In the genomic region with DNA sequence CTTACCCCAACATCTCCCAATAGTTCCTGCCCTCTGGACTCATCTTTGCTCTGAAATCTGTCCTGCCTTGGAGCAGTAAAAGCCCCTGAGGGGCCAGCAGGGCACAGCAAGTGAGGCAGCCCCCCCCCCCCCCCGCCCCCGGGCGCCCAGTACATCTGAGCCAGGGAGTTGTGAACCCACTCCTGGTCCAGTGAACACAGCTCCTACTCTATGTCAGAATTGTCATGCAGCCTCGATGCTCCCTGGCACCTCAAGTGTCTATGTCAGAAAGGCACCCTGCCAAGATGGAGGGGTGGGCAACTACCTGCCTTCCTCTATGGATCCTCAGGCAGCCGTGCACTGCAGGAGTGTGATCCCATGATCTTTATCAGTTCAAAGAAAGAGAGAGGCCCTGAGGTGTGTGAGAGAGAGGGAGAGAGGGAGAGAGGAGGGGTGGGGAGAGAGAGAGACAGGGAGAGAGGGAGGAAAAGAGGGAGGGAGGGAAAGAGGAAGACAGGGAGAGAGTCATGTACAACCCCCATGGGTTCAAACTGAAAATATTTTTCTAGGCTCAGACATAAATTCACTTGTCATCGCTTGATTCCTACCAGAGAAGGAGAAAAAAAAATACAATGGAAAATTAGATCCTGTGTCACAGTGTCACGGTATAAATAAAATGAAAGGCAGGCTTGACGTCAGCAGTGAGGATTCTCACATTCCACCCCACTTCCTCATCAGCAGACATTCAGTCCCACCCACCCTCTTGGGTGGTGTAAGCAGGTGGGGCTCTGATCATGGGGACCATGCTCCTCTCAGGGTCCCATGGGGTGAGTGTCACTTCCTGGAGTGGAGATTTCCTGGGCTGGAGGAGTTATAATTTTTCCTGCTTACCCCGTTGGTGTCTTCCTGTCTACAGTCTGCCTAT, we compare ENCODE assay signal across 12 mouse cellular contexts. TPM values are rescaled to one million over a fixed set of nuclear protein-coding genes. Genes with fewer than 3 reads are reported as not detected.
DNase-seq lines count a peak whose midpoint lies in the region; ATAC-seq lines count a peak whose summit lies in the region.
"Had no signal": no experiment of that assay in that cellular context is flagged by ENCODE, and none has a peak within 500 bp of the region (broad histone marks: within the 10 kb centered on the region; RNA-seq: fewer than 3 reads in every experiment).

No protein-coding gene starts in this region.

- WGBS in kidney, embryonic 16.5 days, result 33% methylated on average over 9 of the region's 9 CpGs
- WGBS in hindbrain, embryonic 13.5 days, result 72% methylated on average over 9 of the region's 9 CpGs

- H3K9me3 ChIP-seq in megakaryocyte, embryonic 14.5 days, result no peaks in the 10 kb centered on the region
- H3K9me3 ChIP-seq in kidney, embryonic 16.5 days (ENCODE audit: low read length), result no peaks in the 10 kb centered on the region
- H3K9me3 ChIP-seq in hindbrain, embryonic 13.5 days, result no peaks in the 10 kb centered on the region
- H3K9me3 ChIP-seq: liver, embryonic 12.5 days had no signal

- H3K4me1 ChIP-seq in megakaryocyte, embryonic 14.5 days, result no peaks in the 10 kb centered on the region
- peaks cover 15% of the 10 kb centered on the region for H3K4me1 ChIP-seq in kidney, embryonic 16.5 days (ENCODE audit: insufficient read depth, low read length)
- H3K4me1 ChIP-seq in hindbrain, embryonic 13.5 days (replicated peaks), result no peaks in the 10 kb centered on the region

- no peaks in the 10 kb centered on the region for H3K36me3 ChIP-seq in megakaryocyte, embryonic 14.5 days (replicated peaks; ENCODE audit: low read length)
- H3K36me3 ChIP-seq in kidney, embryonic 16.5 days (ENCODE audit: insufficient read depth, low read length), result no peaks in the 10 kb centered on the region
- no peaks in the 10 kb centered on the region for H3K36me3 ChIP-seq in splenic B cell, adult 2 months (ENCODE audit: control insufficient read depth, insufficient read depth, low read length, poor library complexity, severe bottlenecking)
- no peaks in the 10 kb centered on the region for H3K36me3 ChIP-seq in hindbrain, embryonic 13.5 days
- H3K36me3 ChIP-seq: liver, embryonic 12.5 days had no signal

- peak overlapping the region; percentile 48; the same call in 1 of the 2 replicates for H3K27ac ChIP-seq in kidney, embryonic 16.5 days (ENCODE audit: low read length)
- H3K27ac ChIP-seq in hindbrain, embryonic 13.5 days, result no peak overlapping the region
- H3K27ac ChIP-seq: layer of hippocampus, adult 2 months; liver, embryonic 12.5 days had no signal

- no peak for ATAC-seq in megakaryocyte, adult 5-6 weeks (ENCODE audit: poor library complexity, severe bottlenecking)
- ATAC-seq in kidney, embryonic 16.5 days (ENCODE audit: low FRiP score, low TSS enrichment), result peak; percentile 89
- ATAC-seq in hindbrain, embryonic 13.5 days (ENCODE audit: low FRiP score), result no peak
- ATAC-seq: liver, embryonic 12.5 days had no signal

- DNase-seq in adrenal gland, postnatal 14 days, result peak; percentile 25
- no peak for DNase-seq in adrenal gland, adult (ENCODE audit: inconsistent age in 2 of 2, low spot score in 1 of 2)
- peak; percentile 12 for DNase-seq in splenic B cell, adult 2 months (ENCODE audit: low read depth, low spot score)
- no peak for DNase-seq in layer of hippocampus, adult 8-10 months (ENCODE audit: low spot score in 2 of 2)
- DNase-seq: retina, postnatal 1 day; thymus, adult 18-20 months had no signal

- no peak overlapping the region for H3K4me2 ChIP-seq in kidney, embryonic 16.5 days (replicated peaks; ENCODE audit: low read depth, low read length)
- H3K4me2 ChIP-seq in hindbrain, embryonic 13.5 days, result no peak overlapping the region
- H3K4me2 ChIP-seq: liver, embryonic 12.5 days had no signal

- no peak overlapping the region for H3K9ac ChIP-seq in kidney, embryonic 16.5 days (replicated peaks; ENCODE audit: low read length)
- H3K9ac ChIP-seq in hindbrain, embryonic 13.5 days, result no peak overlapping the region
- H3K9ac ChIP-seq: liver, embryonic 12.5 days had no signal

- H3K27me3 ChIP-seq in megakaryocyte, embryonic 14.5 days (replicated peaks), result peaks cover 14% of the 10 kb centered on the region
- H3K27me3 ChIP-seq in kidney, embryonic 16.5 days (ENCODE audit: insufficient read depth, low read length), result no peaks in the 10 kb centered on the region
- H3K27me3 ChIP-seq in splenic B cell, adult 2 months (ENCODE audit: control insufficient read depth, insufficient read depth, low read length, poor library complexity, severe bottlenecking), result no peaks in the 10 kb centered on the region
- H3K27me3 ChIP-seq in hindbrain, embryonic 13.5 days, result no peaks in the 10 kb centered on the region
- H3K27me3 ChIP-seq: liver, embryonic 12.5 days had no signal

- peak overlapping the region; percentile 23 for H3K4me3 ChIP-seq in megakaryocyte, embryonic 14.5 days (replicated peaks)
- H3K4me3 ChIP-seq in kidney, embryonic 16.5 days (ENCODE audit: low read length), result no peak overlapping the region
- H3K4me3 ChIP-seq in hindbrain, embryonic 13.5 days, result no peak overlapping the region
- H3K4me3 ChIP-seq: layer of hippocampus, adult 2 months; liver, embryonic 12.5 days had no signal

RNA-seq across cellular contexts. Expression of a gene that starts 11.0 kb away (rescaled TPM):
- 84.2 and 85.7 TPM in 2 replicates for total RNA-seq in adrenal gland, postnatal 14 days (2021)
- polyA plus RNA-seq in megakaryocyte, embryonic 14.5 days (2012; ENCODE audit: insufficient read depth, low replicate concordance), result 0.06 TPM in 1 of 2 replicates, not detected in the other
- total RNA-seq in megakaryocyte, adult 5-6 weeks (2015), result 2.0 and 2.4 TPM in 2 replicates
- total RNA-seq in megakaryocyte, adult 5-6 weeks (2017), result 2.2 and 3.2 TPM in 2 replicates
- polyA plus RNA-seq in kidney, embryonic 16.5 days (2015; fragmentation: Nextera tagmentation; extraction: Ambion mirVana), result 12.4 and 14.4 TPM in 2 replicates
- 100 to 1,000 TPM in 2 of 4 experiments, 10 to 100 TPM in 2; 90.4 to 105 (median 99.5) TPM for total RNA-seq in layer of hippocampus, adult 8-10 months (2022)
- 5.8 and 6.2 TPM in 2 replicates for polyA plus RNA-seq in hindbrain, embryonic 13.5 days (2015; fragmentation: Nextera tagmentation; extraction: Ambion mirVana)

Comparison
In these comparisons a context has a peak if more than half of its experiments do, and no peak if none do; other contexts are left out.
1. DNase-seq: peak in adrenal gland, postnatal 14 days (single experiment) and splenic B cell, adult 2 months (single experiment); none in adrenal gland, adult (0 of 2) and layer of hippocampus, adult 8-10 months (0 of 2).
2. RNA of a gene that starts 11.0 kb away (total RNA-seq): 90.4 to 105 TPM in layer of hippocampus, adult 8-10 months and 84.2 to 85.7 TPM in adrenal gland, postnatal 14 days; 2.0 to 3.2 TPM in megakaryocyte, adult 5-6 weeks; every median in the first group is over 10 times any median in the second.